ENCODE assay signal across 8 mouse cellular contexts in genomic region chr17:12367373-12367930, GRCm38 (mm10). TPM values are rescaled to one million over a fixed set of nuclear protein-coding genes. Genes with fewer than 3 reads are reported as not detected.
DNase-seq lines count a peak whose midpoint lies in the region; ATAC-seq and TF ChIP-seq lines count a peak whose summit lies in the region.

No protein-coding gene starts in this region.

- no peak for TF ChIP-seq EP300 in lung, postnatal 0 days (IDR thresholded peaks at IDR 0.05)

- H3K27me3 ChIP-seq in Patski, result no peaks in the 10 kb centered on the region
- H3K27me3 ChIP-seq in hindbrain, embryonic 13.5 days, result no peaks in the 10 kb centered on the region
- H3K27me3 ChIP-seq in lung, postnatal 0 days (replicated peaks; ENCODE audit: insufficient read depth, low read length), result no peaks in the 10 kb centered on the region

- DNase-seq in Patski (ENCODE audit: low read depth, low spot score), result no peak
- peak; percentile 43 for DNase-seq in cerebellum, adult 9-11 months
- peak; percentile 29 to 32 for DNase-seq in frontal cortex, postnatal 25 days (ENCODE audit: low spot score in 2 of 2)
- peak; percentile 65 to 76 for DNase-seq in layer of hippocampus, postnatal 10 days (ENCODE audit: low spot score in 2 of 2)
- peak; percentile 83 for DNase-seq in lung, postnatal 0 days (ENCODE audit: low spot score)
- DNase-seq in ovary, postnatal 36 days (ENCODE audit: low spot score), result peak; percentile 64
- peak; percentile 62 for DNase-seq in thymus, postnatal 25 days

- no peak overlapping the region for H3K4me2 ChIP-seq in hindbrain, embryonic 13.5 days
- H3K4me2 ChIP-seq in lung, postnatal 0 days (replicated peaks; ENCODE audit: low read depth, low read length), result no peak overlapping the region

- WGBS in hindbrain, embryonic 13.5 days, result 51% methylated on average over 5 of the region's 5 CpGs
- WGBS in lung, postnatal 0 days, result 34% methylated on average over 5 of the region's 5 CpGs

- TF ChIP-seq CTCF in Patski (IDR thresholded peaks at IDR 0.05), result peak; percentile 92
- peak; percentile 81 for TF ChIP-seq CTCF in lung, postnatal 0 days (IDR thresholded peaks at IDR 0.05)

- H3K9me3 ChIP-seq in hindbrain, embryonic 13.5 days, result no peaks in the 10 kb centered on the region
- H3K9me3 ChIP-seq in lung, postnatal 0 days (ENCODE audit: low read length), result no peaks in the 10 kb centered on the region

- H3K36me3 ChIP-seq in hindbrain, embryonic 13.5 days, result no peaks in the 10 kb centered on the region
- no peaks in the 10 kb centered on the region for H3K36me3 ChIP-seq in lung, postnatal 0 days (ENCODE audit: insufficient read depth, low read length)

- in situ Hi-C loops in Patski (cut with MboI; ENCODE audit: low pct_unique_long_range_greater_than_20kb), result loop anchor here (5.0 to 10.0 kb wide), 4 partner anchors 55 to 330 kb away; partner anchors contain the start of gene Agpat4

- H3K9ac ChIP-seq in hindbrain, embryonic 13.5 days, result no peak overlapping the region
- H3K9ac ChIP-seq in lung, postnatal 0 days (replicated peaks; ENCODE audit: low read depth), result no peak overlapping the region

- peak; percentile 89 for ATAC-seq in Patski
- ATAC-seq in hindbrain, embryonic 13.5 days (ENCODE audit: low FRiP score), result peak; percentile 70
- peak; percentile 73 for ATAC-seq in lung, postnatal 0 days

- CTCF ChIA-PET in Patski (lab: Charles Lee), result interaction anchor here (0.7 to 6.9 kb wide), 20 partner anchors 19 to 331 kb away, joined by 3 to 55 read pairs (median 4); partner anchors contain the start of gene Map3k4

- no peak overlapping the region for H3K27ac ChIP-seq in hindbrain, embryonic 13.5 days
- no peak overlapping the region for H3K27ac ChIP-seq in lung, postnatal 0 days (ENCODE audit: low read length)

- POLR2A ChIA-PET in Patski (lab: Charles Lee), result interaction anchor here (0.6 to 1.2 kb wide), 6 partner anchors 27 to 108 kb away, joined by 3 to 7 read pairs (median 4); partner anchors contain the start of gene Map3k4

- H3K4me3 ChIP-seq in hindbrain, embryonic 13.5 days, result no peak overlapping the region
- H3K4me3 ChIP-seq in lung, postnatal 0 days (ENCODE audit: low read depth, low read length), result no peak overlapping the region

- peaks cover 4% of the 10 kb centered on the region; the same call in 1 of the 2 replicates for H3K4me1 ChIP-seq in hindbrain, embryonic 13.5 days (replicated peaks)
- H3K4me1 ChIP-seq in lung, postnatal 0 days (ENCODE audit: insufficient read depth, low read depth, low read length), result no peaks in the 10 kb centered on the region; the same call in 1 of the 2 replicates

RNA-seq across cellular contexts. Expression of gene Plg, which starts 11.0 kb away (rescaled TPM):
- 0.06 TPM for polyA plus RNA-seq in Patski (2021)
- not detected in 2 replicates for polyA plus RNA-seq in hindbrain, embryonic 13.5 days (2015; fragmentation: Nextera tagmentation; extraction: Ambion mirVana)
- not detected for total RNA-seq in layer of hippocampus, postnatal 10 days (2021)
- polyA plus RNA-seq in lung, postnatal 0 days (2015; fragmentation: Nextera tagmentation; extraction: Ambion mirVana), result 0.05 and 0.11 TPM in 2 replicates

RNA-seq across cellular contexts. Expression of gene Map3k4, which starts 48.9 kb away (rescaled TPM):
- polyA plus RNA-seq in Patski (2021), result 49.3 TPM
- polyA plus RNA-seq in hindbrain, embryonic 13.5 days (2015; fragmentation: Nextera tagmentation; extraction: Ambion mirVana), result 41.1 and 45.8 TPM in 2 replicates
- 10 to 100 TPM; 35.6 to 49.9 TPM for total RNA-seq in layer of hippocampus, postnatal 10 days (2021)
- 32.5 and 35.4 TPM in 2 replicates for polyA plus RNA-seq in lung, postnatal 0 days (2015; fragmentation: Nextera tagmentation; extraction: Ambion mirVana)
